Mouse (Mus musculus) G1E (cell line): ENCODE measurements at regions not wholly inside any gene's neighbourhood (a gene's known extent, or its start where the extent isn't known, plus 50 kb on each side); places are given as distances from the start of the nearest gene placed in this dataset.

Source experiments
- CTCF ChIP-seq: IDR thresholded peaks from 2 replicates; pipeline ENCODE4 v1.5.1; 2012; ENCODE audit warnings: low read depth, low read length, inconsistent platforms, mixed read lengths
- GATA1 ChIP-seq: IDR thresholded peaks from 2 replicates; pipeline ENCODE4 v1.6.1; 2012; ENCODE audit warnings: borderline replicate concordance, low read length, inconsistent platforms, mixed read lengths

DNA sequence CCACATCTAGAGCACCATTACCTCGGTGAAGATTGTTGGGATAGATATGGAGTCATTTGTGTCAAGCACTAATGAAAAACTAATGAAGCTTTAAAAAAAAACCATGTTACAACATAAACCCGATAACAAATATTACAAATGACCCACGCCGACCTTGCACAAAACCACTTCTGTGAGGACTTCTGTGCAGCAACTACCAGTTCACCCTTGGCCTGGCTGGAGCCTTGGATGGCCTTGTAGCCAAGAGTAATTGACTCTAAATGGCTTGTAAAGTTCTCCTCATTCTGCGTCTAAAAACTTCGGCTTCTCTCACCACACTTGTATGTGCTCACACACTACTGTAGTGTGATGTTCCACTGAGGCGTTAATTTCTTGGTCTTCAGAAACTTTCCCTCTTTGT, 190.1 kb downstream of the Mylk4 start:
- TF ChIP-seq CTCF (no peak), GATA1 (no peak)
